Mouse (Mus musculus) urinary bladder, postnatal 10 days (tissue): ENCODE measurements around the gene Rxra.
A peak's percentile ranks its signal among the peaks of the same experiment; 100 is the strongest.

Experiments
- DNase-seq: peaks from one replicate; pipeline ENCODE4 v3.0.0; 2022; ENCODE audit warnings: low spot score

The Rxra gene

GRCm38 (mm10) chr2:27764256-27764936 lies 88.2 kb downstream of the Rxra start:
- no peak for DNase-seq

DNA sequence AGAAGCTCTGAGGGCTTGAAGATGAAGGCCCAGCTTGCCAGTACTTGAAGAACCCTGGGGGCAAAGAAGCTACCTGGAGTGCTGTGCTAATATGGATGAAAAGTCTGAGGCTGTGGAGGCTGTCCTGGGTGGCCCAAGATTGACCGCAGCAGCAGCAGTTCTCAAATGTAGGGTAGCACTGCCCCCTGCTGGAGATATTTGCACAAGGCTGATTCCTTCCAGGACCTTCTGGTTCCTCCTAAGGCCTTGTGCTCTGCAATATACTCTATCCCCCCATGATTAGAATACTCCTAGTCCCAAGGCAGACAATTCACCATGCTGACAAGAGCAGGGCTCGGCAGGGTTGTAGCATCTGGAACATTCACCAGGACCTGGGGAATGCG lies 88.7 kb downstream of the Rxra start:
- DNase-seq = peak; percentile 71

DNA sequence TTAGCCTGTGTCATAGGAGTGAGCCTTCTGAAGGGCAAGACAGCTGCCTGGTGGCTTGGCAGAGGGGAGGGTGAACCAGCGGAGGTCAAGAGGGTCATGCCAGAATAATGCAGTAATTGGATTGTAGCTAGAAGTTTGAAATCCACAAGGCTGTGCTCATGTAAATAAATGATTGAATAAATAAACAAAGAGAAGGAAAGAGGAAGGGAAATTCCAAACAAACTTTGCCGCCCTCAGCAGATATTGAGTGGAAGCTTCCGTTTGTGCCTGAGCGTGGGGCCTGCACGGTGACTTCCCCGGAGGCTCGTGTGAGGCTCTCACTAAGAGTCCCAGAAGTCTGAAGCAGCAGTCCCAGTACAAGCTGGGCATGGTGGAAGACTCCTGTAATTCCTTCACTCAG lies 91.5 kb downstream of the Rxra start:
- no peak for DNase-seq

DNA sequence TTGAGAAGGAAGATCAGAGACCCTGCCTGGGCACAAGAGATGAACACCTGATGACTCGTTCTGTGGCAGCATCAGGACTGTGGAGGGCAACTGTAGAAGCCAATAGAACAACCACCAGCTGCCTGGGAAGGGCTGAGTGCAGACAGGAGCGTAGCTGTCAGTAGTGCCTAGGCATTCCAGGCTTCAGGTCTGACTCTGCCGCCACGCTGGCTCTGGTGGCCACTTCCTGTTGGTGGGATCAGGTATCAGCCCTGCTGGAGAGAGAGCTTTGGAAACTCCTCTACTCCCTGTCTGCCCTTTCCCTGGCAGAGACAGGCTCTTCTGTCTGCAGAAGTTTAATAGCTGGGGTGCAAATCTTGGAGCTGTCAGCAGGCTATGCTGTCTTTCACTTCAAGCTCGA lies 93.5 kb downstream of the Rxra start:
- no peak for DNase-seq

DNA sequence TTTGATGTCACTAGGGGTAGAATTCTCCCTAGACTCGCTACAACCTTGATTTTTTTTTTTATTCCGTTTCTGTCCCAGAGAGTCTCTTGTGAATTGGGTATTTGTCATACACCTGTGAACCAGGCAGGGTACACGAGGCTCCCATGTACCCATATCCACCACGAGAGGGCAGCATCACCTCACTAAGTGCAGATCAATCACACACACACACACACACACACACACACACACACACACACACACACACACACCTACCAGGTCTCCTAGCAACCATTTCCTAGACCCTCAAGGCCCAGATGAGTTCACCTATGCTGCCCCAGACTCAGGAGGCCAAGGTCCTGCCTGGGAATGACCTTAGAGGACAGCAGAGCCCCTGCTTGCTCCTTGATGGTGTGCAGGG lies 94.0 kb downstream of the Rxra start:
- DNase-seq = no peak

- peak; percentile 67 for DNase-seq
Observed at GRCm38 (mm10) chr2:27771936-27772335, 95.7 kb downstream of the Rxra start.

DNA sequence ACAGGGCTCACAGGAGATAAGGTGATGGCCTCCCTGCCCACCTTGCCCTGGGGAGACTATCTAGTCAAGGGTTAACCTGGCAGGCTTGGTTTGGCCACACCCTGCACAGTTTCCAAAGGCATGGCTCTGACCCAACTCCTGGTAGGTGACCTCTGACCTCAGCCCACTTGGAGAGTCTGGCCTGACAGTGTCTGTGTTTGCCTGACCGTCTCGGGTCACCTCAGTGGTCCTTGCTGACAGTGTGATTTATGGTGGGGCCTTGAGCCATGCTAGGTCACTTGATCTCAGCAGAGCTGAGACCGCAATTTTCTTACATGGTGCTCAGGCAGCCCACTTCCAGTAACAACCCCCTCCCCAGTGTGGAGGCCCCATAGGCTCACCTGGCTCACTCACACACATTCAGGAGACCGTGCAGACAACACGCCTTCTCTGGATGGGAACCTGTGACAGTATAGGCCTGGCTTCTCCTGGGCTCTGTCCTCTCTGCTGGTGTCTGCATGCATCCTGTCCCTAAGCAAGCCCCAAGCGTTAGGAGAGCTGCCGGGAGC lies 96.7 kb downstream of the Rxra start:
- no peak for DNase-seq

GRCm38 (mm10) chr2:27773980-27774730 lies 97.9 kb downstream of the Rxra start:
- no peak for DNase-seq

GRCm38 (mm10) chr2:27775006-27775405 lies 98.8 kb downstream of the Rxra start:
- no peak for DNase-seq

- no peak for DNase-seq
Observed at GRCm38 (mm10) chr2:27775625-27776024, 99.4 kb downstream of the Rxra start.

- DNase-seq = no peak
Observed at GRCm38 (mm10) chr2:27777756-27778155, 101.5 kb downstream of the Rxra start.

DNA sequence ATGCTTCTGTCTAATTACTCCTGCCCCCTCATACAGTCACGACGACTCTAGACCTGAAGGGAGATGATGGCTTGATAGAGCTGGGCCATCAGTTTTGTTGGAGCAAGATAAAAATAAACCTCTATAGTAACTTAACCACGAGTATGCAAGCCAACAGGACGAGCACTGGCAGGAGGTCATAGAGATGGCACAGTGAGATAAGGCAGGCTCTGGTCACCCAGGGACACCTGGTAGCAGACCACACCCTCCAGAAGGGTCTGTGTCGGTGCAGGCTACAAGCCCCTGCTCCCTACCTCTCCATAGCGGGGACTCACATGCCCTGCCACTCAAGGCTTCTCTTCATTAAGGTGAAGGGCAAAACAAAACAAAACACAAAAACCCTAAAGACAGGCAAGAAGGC lies 102.0 kb downstream of the Rxra start:
- no peak for DNase-seq

DNA sequence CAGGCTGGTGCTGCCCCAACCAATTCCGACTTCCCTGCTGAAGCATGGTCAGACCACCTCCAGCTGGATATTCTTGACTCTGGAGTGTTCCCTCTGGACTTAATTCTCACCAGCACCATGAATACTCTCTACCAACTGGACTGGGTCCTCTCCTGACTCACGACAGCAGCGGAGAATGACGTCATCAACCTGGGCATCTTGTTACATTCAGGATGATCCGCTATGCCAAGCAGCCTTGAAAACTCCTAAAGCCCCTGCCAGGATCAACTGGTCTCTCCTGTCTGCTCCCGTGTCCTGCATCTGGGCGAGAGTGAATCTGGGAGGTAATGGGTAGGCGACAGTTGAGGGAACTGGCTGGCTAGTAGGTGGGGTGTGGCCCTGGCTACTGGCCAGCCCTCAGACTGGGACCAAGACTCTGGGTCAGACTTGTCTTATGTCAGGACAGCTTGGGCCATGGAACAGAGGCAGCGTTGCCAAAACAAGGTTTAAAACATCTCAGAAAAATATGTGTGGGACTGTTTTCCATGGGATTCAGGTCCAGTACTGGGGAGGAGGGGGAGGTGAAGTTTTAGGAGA lies 103.1 kb downstream of the Rxra start:
- no peak for DNase-seq

GRCm38 (mm10) chr2:27780162-27780561 lies 103.9 kb downstream of the Rxra start:
- DNase-seq = no peak

DNA sequence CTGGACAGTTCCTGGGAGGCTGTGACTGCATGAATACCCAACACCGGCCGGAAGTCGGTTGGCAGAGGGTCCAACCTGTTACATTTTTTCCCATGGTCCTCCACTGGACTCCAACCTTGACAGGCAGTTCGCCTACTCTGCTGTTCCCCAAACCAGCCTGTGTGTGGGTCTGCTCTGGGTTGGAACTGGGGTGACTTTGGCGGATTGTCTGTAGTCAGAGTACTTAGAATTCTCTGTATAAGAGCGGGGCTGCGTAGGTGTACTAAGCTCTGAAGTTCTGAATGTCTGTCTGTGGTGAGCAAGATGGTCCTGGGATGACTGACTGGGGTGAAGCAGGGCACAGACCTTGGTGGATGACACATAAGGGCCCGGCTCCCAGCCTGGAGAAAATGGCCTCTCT lies 109.1 kb downstream of the Rxra start:
- DNase-seq = no peak

- DNase-seq = no peak
Observed at GRCm38 (mm10) chr2:27785973-27786417, 109.8 kb downstream of the Rxra start.

GRCm38 (mm10) chr2:27791571-27791970 lies 115.3 kb downstream of the Rxra start:
- DNase-seq = no peak

- DNase-seq = no peak
Observed at GRCm38 (mm10) chr2:27799018-27799417, 122.8 kb downstream of the Rxra start.

DNA sequence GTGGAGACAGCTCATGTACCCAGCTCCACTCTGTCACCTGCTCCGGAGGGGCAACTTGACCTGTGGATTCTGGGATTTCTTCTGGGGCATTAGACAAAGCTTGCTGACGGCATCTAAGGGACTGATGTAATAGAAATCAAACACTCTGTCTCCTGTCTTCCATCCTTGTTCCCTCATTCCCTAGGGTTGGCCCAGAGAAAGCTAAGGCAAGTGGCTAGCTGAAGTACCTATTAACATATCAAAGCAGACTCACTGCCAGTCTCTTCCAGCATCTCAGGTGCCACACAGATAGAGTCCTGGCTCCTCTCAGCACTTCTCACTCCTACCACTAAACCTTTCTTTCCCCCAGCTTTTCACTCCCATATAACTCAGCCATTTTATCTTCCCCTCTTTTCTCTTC lies 124.8 kb downstream of the Rxra start:
- no peak for DNase-seq

- no peak for DNase-seq
Observed at GRCm38 (mm10) chr2:27802493-27802892, 126.3 kb downstream of the Rxra start.

DNA sequence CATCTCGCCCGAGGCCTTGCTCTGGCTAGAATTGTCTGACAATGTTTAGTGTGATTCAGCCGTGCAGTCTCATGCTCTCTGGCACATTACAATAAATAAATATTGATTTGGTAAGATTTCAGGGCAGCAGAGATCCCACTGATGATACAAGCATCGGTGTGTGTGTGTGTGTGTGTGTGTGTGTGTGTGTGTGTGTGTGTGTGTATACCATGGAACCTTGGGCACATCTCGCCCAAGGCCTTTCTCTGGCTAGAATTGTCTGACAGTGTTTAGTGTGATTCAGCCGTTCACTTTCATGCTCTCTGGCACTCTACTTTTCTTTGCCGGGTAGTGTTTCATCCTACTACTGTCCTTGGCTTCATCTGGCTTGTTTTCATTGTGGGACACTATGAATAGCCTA lies 130.5 kb downstream of the Rxra start:
- no peak for DNase-seq

DNA sequence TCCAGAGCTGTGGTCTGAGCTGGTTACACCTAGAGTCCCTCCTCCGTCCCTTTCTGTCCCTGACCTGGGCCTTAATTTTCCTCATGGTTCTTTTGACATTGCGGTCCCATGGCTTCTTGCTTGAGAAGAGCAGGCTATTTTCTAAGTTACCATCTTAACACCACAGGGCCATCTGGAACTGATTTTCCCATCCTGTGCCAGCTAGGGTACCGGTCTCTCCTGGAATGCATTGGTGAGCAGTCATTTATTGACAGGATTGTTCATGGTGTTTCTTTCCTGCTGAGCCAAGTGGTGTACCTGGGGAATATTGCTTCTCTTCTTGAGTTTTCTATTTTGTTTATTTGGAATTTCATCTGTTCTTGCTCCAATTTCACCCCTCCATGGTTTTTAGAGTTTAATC lies 131.4 kb downstream of the Rxra start:
- no peak for DNase-seq

DNA sequence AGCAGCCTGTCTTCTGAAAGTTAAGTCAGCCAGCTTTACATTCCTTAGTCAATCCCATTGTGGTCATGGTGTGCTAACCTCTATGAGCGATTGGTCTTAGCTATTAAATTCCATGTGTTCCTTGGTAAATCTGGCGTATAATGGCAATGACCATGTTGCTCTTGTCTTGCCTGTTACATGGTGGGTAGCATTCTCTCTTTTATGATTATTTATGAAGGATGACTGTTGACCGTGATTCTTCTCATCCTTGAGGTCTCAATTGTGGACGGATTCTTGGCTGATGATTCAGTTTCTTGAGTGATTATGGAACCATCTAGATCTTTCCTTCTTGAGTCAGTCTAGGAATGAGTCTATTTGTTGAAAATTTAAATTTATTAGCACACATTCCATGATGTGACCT lies 133.7 kb downstream of the Rxra start:
- DNase-seq = no peak
